In the genomic region with DNA sequence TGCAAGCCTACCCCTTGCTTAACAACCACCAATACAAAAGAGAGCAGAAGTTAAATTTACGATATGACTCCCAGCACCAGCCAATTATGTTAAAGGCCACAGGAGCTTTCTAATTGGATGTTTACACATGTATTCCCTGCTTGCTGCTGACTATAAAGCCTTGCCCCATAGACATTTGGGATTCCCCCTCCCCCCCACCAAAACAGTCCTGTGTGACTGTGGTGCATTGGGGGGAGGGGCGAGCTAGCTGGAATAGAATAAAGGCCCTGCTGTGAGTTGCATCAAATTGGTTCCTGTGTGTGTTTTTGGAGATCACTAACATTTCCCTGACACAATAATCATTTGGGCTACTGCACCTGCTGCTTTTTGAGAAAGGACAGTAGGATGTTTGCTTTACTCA, we compare ENCODE assay signal across 22 mouse cellular contexts.
"Had no signal": no experiment of that assay in that cellular context is flagged by ENCODE, and none has a peak within 500 bp of the region (broad histone marks: within the 10 kb centered on the region; RNA-seq: fewer than 3 reads in every experiment).

No protein-coding gene starts in this region.

- H3K4me2 ChIP-seq: intestine, embryonic 15.5 days; kidney, embryonic 15.5 days; limb, embryonic 12.5 days; limb, embryonic 15.5 days; liver, embryonic 11.5 days; liver, embryonic 15.5 days; midbrain, embryonic 11.5 days; stomach, embryonic 15.5 days had no signal

- H3K4me3 ChIP-seq: intestine, embryonic 15.5 days; kidney, embryonic 15.5 days; left cerebral cortex, adult 2 months; limb, embryonic 12.5 days; limb, embryonic 15.5 days; liver, embryonic 15.5 days; stomach, embryonic 15.5 days had no signal

- DNase-seq: kidney, adult 11 months; kidney, adult 8-10 months; kidney, postnatal 10 days; kidney, postnatal 36 days; layer of hippocampus, postnatal 36 days; lung, adult 2 months; lung, postnatal 14 days; lung, postnatal 4 days; midbrain, embryonic 14.5 days; retina, postnatal 1 day; right cerebral cortex, postnatal 25 days; spleen, adult 18-20 months; thymus, postnatal 36 days had no signal

- H3K4me1 ChIP-seq: intestine, embryonic 15.5 days; kidney, embryonic 15.5 days; limb, embryonic 15.5 days; liver, embryonic 15.5 days; stomach, embryonic 15.5 days had no signal

- ATAC-seq: intestine, embryonic 15.5 days had no signal

- H3K36me3 ChIP-seq: intestine, embryonic 15.5 days; kidney, embryonic 15.5 days; limb, embryonic 12.5 days; limb, embryonic 15.5 days; liver, embryonic 15.5 days; stomach, embryonic 15.5 days had no signal

- H3K9me3 ChIP-seq: intestine, embryonic 15.5 days; kidney, embryonic 15.5 days; limb, embryonic 12.5 days; limb, embryonic 15.5 days; liver, embryonic 15.5 days; stomach, embryonic 15.5 days had no signal

- H3K27me3 ChIP-seq: intestine, embryonic 15.5 days; kidney, embryonic 15.5 days; limb, embryonic 12.5 days; limb, embryonic 15.5 days; liver, embryonic 15.5 days; stomach, embryonic 15.5 days had no signal

- H3K27ac ChIP-seq: intestine, embryonic 15.5 days; kidney, embryonic 15.5 days; left cerebral cortex, adult 2 months; limb, embryonic 12.5 days; limb, embryonic 15.5 days; liver, embryonic 15.5 days; stomach, embryonic 15.5 days had no signal

- H3K9ac ChIP-seq: intestine, embryonic 15.5 days; kidney, embryonic 15.5 days; limb, embryonic 12.5 days; limb, embryonic 15.5 days; liver, embryonic 15.5 days; stomach, embryonic 15.5 days had no signal
